Mouse (Mus musculus) adrenal gland, adult 18-20 months (tissue): Measurements from ENCODE around the gene Pigk. TPM values are rescaled to one million over a fixed set of nuclear protein-coding genes. Genes with fewer than 3 reads are reported as not detected.

Source experiments
- DNase-seq, 2 experiments: peaks; one replicate each; pipeline ENCODE4 v3.0.0; 2021 to 2022; ENCODE audit warnings: low spot score in 2 of 2
- total RNA-seq, 2 experiments: library from RNA; stranded (reverse); gene quantifications; 1 replicate in 1 of 2; 2 replicates in 1 of 2; pipeline ENCODE4 v1.2.3; 2021

Pigk gene
- total RNA-seq, 2 experiments from 2014 or later = 50.6 to 63.5 TPM

- DNase-seq = no peak
Observed at GRCm38 (mm10) chr3:152832436-152832835, 118.5 kb downstream of the Pigk start.

- no peak for DNase-seq
Observed at GRCm38 (mm10) chr3:152837407-152837806, 123.5 kb downstream of the Pigk start.

DNA sequence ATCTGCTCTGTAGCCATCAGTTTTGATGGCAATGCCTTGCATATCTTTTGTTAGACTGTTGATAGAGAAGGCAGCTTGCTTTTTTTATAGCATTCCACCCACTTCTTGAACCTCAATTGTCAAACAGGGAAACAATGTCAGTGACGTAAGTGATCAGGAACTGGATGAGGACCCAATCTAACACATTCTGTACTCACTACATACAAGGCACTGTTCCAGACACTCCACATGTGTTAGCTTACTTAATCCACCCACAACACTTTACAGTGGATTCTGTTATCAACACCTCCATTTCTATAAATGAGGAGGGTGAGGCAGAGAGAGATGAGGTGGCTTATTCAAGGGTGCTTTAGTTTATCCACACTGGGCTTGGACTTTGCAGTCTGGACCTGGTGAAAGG is 124.0 kb downstream of the Pigk start:
- DNase-seq = no peak

GRCm38 (mm10) chr3:152841264-152841663 is 127.4 kb downstream of the Pigk start:
- no peak for DNase-seq

DNA sequence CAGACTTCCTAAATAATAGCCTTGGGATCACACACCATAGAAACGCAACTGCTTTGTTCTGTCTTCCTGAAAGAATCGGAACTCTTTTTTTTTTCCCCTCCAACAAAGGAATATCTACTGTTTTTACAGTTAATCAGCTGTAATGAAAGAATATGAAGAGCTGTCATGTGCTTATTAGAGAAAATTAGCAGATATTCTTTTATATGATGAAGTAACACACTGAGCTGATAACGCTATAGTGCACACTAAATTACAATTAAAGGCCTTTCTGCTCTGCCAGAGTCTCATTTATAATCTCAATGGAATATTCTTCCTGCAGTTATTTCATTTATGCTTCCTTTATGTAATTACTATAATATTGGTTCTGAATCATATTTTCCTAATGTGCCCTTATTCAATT is 128.7 kb downstream of the Pigk start:
- DNase-seq = no peak

- no peak for DNase-seq
Observed at GRCm38 (mm10) chr3:152843925-152844324, 130.0 kb downstream of the Pigk start.

DNA sequence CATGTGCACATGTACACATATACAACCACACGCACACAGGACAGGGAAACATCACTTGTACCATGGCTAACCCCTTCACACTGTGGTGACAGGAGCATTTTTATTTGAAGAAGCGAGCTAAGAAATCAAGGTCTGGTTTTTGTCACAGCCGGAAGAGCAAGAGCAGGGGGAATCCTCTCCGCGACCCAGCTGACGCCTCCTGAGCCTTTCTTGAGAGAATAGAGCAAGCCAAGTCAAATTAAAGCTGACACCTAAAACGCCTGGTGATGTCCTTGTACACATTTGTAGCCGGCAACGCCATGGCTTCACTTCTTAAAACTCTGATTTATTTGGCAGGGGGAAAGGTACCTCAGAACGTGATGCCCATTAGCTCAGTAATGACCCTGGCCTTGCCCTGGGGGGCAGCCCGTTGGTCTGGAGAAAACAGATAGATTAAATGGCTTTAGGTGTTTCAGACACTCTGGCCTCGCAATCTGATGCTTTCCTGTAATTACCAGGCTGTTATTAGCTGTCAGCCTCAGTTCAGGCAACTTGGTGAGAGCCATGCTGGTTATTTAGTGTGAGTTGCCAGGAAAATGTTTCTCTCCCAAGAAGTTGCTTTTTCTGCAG is 141.2 kb downstream of the Pigk start:
- DNase-seq = no peak

- DNase-seq = no peak
Observed at GRCm38 (mm10) chr3:152856095-152856494, 142.2 kb downstream of the Pigk start.

DNA sequence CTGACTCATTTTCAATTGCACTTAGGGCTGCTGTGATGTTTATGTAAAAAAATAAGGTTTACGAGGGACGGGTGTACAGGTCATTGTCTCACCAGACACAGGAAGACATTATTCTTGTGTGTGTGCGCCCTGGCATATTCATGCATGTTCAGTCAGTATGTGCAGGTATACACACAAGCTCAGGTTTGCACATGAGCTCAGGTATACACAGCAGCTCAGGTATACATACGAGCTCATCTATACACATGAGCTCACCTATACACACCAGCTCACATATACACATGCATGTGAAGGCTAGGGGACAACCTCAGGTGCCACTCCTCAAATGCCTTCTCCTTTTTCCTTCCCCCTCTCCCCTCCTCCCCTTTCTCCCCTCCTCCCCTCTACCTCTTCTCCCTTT is 147.6 kb downstream of the Pigk start:
- no peak for DNase-seq

DNA sequence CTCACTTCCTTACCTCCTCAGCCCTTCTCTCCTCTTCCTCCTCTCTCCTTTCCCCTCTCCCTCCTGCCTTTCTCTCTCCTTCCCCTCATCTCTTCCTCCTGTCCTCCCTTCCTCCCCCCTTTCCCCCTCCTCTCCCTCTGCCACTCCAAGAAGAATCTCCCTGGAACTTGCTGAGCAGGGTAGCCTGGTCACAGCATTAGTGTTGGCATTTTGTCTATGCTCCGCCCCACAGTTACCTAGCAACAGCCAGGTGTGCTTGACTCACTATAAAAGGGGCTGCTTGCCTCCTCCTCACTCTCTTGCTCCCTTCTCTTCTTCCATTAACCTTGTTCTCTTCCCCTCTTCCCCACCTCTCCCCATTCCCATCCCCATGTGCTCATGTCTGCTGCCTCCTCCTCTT is 148.1 kb downstream of the Pigk start:
- DNase-seq = no peak

DNA sequence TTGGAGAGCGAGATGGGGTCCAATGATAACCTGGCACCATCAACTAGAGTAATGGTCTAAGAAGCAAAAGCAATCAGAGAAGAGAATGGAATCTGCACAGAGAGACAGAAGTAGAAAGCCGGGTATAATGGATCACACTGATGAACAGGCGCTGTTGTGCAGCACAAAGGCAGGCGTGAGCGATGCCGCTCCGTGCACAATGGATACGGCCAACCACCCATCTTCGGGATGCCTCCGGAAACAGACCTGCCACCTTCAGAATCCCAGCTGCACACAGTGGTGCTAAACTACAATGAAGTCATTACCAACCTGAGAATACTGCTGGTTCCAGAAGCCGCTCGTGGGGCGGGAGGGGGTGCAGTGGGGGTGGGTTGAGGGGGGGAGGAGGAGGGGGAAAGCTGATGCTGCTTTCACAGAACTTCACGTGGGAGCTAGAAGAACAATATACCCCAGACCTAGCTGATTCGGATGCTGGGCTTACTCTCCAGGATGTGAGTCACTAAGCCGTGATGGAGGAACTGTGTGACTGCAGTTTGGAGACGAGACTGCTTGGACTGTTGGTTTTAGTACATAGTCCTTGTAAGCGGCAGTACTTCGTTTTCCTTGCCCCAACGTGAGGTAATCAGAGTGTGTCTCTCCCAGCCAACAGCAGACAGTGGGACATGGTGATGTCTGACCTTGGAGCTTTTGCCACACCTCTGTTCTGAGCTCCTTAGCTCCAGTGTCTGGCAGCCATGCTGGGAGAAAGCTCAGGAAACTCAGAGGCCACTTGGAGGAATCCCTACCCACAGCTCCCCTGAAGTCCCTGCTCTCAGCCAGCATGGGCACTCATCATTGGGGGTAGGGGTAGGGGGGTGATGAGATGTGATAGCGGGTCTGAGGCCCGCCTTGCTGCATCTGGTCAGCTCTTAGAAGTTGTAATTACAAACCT is 152.4 kb downstream of the Pigk start:
- no peak for DNase-seq

- no peak for DNase-seq
Observed at GRCm38 (mm10) chr3:152867654-152868525, 154.0 kb downstream of the Pigk start.

GRCm38 (mm10) chr3:152872054-152872453 is 158.2 kb downstream of the Pigk start:
- no peak for DNase-seq

GRCm38 (mm10) chr3:152872596-152872995 is 158.7 kb downstream of the Pigk start:
- DNase-seq = no peak

DNA sequence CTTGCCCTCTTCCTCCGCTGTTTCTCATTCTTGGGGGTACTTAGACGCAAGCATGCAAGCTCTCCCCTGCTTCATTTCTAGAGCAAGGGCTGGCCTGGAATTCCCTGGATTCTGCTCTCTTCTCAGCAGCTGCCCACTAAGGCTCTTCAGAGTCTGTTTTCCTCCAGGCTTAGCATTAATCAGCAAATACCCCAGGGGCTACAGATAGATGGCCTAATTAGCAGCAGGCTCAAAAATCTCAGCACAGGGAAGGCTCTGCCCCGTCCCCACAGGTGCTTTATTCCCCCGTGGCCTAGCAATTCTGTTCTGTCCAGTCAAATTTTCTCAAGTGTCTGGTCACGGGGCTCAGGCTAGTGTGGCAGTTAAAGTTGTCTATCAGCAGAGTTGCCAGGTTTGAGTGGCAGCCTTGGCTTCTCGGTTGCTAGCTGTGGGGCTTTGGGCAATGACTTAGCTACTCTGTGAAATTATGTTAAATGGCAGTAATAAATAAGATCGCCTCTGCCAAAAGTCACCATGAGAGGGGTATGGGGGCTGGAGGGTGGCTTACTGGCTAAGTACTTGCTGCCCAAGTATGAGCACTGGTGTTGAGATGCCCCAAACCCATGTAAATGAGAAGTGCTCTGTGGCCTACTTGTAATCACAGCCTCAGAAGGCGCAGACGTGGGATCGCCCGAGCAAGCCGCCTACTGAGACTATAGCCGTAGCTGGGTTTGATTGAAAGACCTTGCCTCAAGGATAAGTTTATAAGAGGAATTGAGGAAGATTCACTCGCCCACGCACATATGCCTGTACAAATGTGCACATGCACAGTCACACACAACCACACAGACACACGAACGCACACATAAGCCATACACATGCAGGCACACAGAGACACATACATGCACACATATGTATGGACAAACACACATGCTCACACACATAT is 160.8 kb downstream of the Pigk start:
- no peak for DNase-seq

DNA sequence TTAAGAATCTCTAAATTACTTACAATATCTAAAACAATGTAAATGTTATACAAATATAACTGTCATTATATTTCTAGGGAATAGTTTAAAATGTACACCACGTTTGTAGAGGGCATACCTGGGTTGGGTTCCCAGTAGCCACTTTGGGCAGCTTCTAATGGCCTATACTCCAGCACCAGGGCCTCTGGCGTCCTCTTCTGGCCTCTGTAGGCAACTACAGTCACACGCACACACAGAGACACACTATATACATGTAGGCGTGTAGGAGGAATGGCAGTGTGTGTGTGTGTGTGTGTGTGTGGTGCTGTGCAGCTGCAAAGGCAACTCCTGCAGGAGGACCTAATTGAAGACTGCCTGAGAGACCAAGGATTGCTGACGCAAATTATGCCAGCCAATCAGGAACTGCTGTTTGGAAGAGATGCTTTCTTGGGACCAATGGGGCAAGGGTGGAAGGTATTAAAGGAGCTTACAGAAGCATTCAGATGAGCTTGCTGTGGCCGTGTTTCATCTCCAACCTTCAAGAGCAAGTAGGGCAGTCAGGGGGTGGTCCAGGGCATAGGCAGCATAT is 161.9 kb downstream of the Pigk start:
- DNase-seq = no peak

- DNase-seq = no peak
Observed at GRCm38 (mm10) chr3:152880121-152880835, 166.4 kb downstream of the Pigk start.

- DNase-seq = no peak
Observed at GRCm38 (mm10) chr3:152881706-152882105, 167.8 kb downstream of the Pigk start.

DNA sequence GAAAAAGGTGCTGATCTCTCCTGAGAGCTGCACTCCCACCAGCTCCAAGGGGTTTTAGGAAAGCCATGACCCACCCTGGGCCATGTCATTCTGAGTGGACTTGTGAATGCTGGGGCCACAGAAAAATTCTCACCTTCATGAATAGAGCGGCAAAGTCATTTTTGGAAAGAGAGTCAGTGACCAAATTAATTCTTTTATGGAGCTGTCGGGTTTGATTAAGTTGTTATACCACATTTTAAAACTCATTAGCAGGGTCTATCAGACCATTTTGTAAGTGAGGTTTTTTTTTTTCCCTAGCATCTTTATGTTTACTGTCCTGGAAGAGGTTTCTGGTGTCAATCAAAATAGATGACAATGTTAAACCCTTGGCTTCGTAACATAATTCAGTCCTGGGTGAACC is 169.7 kb downstream of the Pigk start:
- DNase-seq = no peak
